Mouse (Mus musculus): ENCODE results near the gene Scg2. TPM values are rescaled to one million over a fixed set of nuclear protein-coding genes. Genes with fewer than 3 reads are reported as not detected.

Gene Scg2
- polyA plus RNA-seq, 1 experiment from 2014 or later, result 11.6 TPM

Other genes starting within 250 kb of the Scg2 start
- 0.04 and 0.06 TPM in 2 replicates for gene Ap1s3, start 231.9 kb upstream of the Scg2 start, polyA plus RNA-seq (2014; fragmentation: Nextera tagmentation; extraction: Ambion mirVana)